Mouse (Mus musculus): ENCODE measurements around the gene Ccdc74a.
"Not testable (repeated sequence)": the region's sequence is repeated elsewhere in the genome, so short reads cannot be mapped to it uniquely, and the experiment has no call there.

The Ccdc74a gene

GRCm38 (mm10) chr16:17646310-17647114 lies at the start of gene Ccdc74a:
Ccdc74a (plus strand) TSS chr16:17646470.
- peak; percentile 54 for DNase-seq (ENCODE audit: low read depth)

GRCm38 (mm10) chr16:17600944-17601562 lies 45.2 kb upstream of the Ccdc74a start:
- DNase-seq (ENCODE audit: low read depth) = no peak

GRCm38 (mm10) chr16:17604941-17605340 lies 41.3 kb upstream of the Ccdc74a start:
- no peak for DNase-seq (ENCODE audit: low read depth)

GRCm38 (mm10) chr16:17605684-17606083 lies 40.6 kb upstream of the Ccdc74a start:
- no peak for DNase-seq (ENCODE audit: low read depth)

GRCm38 (mm10) chr16:17611383-17611782 lies 34.9 kb upstream of the Ccdc74a start:
- no peak for DNase-seq (ENCODE audit: low read depth)

- not testable (repeated sequence) for DNase-seq (ENCODE audit: low read depth)
Measured at GRCm38 (mm10) chr16:17614740-17615139, 31.5 kb upstream of the Ccdc74a start.

GRCm38 (mm10) chr16:17616212-17616611 lies 30.1 kb upstream of the Ccdc74a start:
- no peak for DNase-seq (ENCODE audit: low read depth)

GRCm38 (mm10) chr16:17617922-17618565 lies 28.2 kb upstream of the Ccdc74a start:
- peak; percentile 54 for DNase-seq (ENCODE audit: low read depth)

GRCm38 (mm10) chr16:17619198-17620105 lies 26.8 kb upstream of the Ccdc74a start, which contains the start of gene Smpd4:
Smpd4 (plus strand) TSS chr16:17619354.
- peak; percentile 88 for DNase-seq (ENCODE audit: low read depth)

- no peak for DNase-seq (ENCODE audit: low read depth)
Measured at GRCm38 (mm10) chr16:17621936-17622335, 24.3 kb upstream of the Ccdc74a start.

GRCm38 (mm10) chr16:17625488-17626268 lies 20.6 kb upstream of the Ccdc74a start:
- DNase-seq (ENCODE audit: low read depth) = no peak

- DNase-seq (ENCODE audit: low read depth) = no peak
Measured at GRCm38 (mm10) chr16:17626269-17626555, 20.1 kb upstream of the Ccdc74a start.

- DNase-seq (ENCODE audit: low read depth) = no peak
Measured at GRCm38 (mm10) chr16:17632580-17632979, 13.7 kb upstream of the Ccdc74a start.

- DNase-seq (ENCODE audit: low read depth) = no peak
Measured at GRCm38 (mm10) chr16:17633481-17634181, 12.6 kb upstream of the Ccdc74a start.

GRCm38 (mm10) chr16:17636904-17637303 lies 9.4 kb upstream of the Ccdc74a start:
- no peak for DNase-seq (ENCODE audit: low read depth)

GRCm38 (mm10) chr16:17637610-17638009 lies 8.7 kb upstream of the Ccdc74a start:
- no peak for DNase-seq (ENCODE audit: low read depth)

GRCm38 (mm10) chr16:17638036-17638628 lies 8.1 kb upstream of the Ccdc74a start:
- no peak for DNase-seq (ENCODE audit: low read depth)

- no peak for DNase-seq (ENCODE audit: low read depth)
Measured at GRCm38 (mm10) chr16:17639081-17639480, 7.2 kb upstream of the Ccdc74a start.

- no peak for DNase-seq (ENCODE audit: low read depth)
Measured at GRCm38 (mm10) chr16:17639951-17640350, 6.3 kb upstream of the Ccdc74a start.

- DNase-seq (ENCODE audit: low read depth) = no peak
Measured at GRCm38 (mm10) chr16:17640706-17641105, 5.6 kb upstream of the Ccdc74a start.

Measured in c-Kit-positive CD71-negative TER-119-negative erythroid progenitor cells, embryonic 14.5 days (primary cell).